Mouse (Mus musculus) hindbrain, embryonic 11.5 days (tissue): ENCODE results near the gene Cldn4. TPM values are rescaled to one million over a fixed set of nuclear protein-coding genes. Genes with fewer than 3 reads are reported as not detected.

Experiments
- ATAC-seq: fragments of 200-750 bp; cut with Nextera tagmentation; 2 replicates; pipeline ENCODE4 v1.8.0; 2017; ENCODE audit warnings: mild to moderate bottlenecking, moderate TSS enrichment, moderate library complexity; ENCODE audit not compliant: low FRiP score
- DNase-seq: peaks from one replicate; pipeline ENCODE4 v3.0.0-alpha.2; 2015; ENCODE audit warnings: low spot score
- H3K27ac ChIP-seq: fragments of 300-500 bp; sonication (generic); 2 replicates; pipeline ENCODE4 v1.5.1; 2014; ENCODE audit warnings: mild to moderate bottlenecking, low read depth, low read length
- H3K27me3 ChIP-seq: fragments of 300-500 bp; sonication (generic); 2 replicates; pipeline ENCODE4 v1.6.1; 2014; ENCODE audit warnings: mild to moderate bottlenecking, low read length, moderate library complexity, mixed read lengths; ENCODE audit not compliant: control insufficient read depth, insufficient read depth
- H3K36me3 ChIP-seq: fragments of 300-500 bp; sonication (generic); 2 replicates; pipeline ENCODE4 v1.6.1; 2014; ENCODE audit warnings: mild to moderate bottlenecking, low read length, moderate library complexity, mixed read lengths; ENCODE audit not compliant: control insufficient read depth, insufficient read depth
- H3K4me1 ChIP-seq: fragments of 300-500 bp; sonication (generic); replicated peaks from 2 replicates; pipeline ENCODE4 v1.6.1; 2014; ENCODE audit warnings: low read length, mixed read lengths; ENCODE audit not compliant: control insufficient read depth, insufficient read depth
- H3K4me2 ChIP-seq: fragments of 300-500 bp; sonication (generic); replicated peaks from 2 replicates; pipeline ENCODE4 v1.6.1; 2014; ENCODE audit warnings: mild to moderate bottlenecking, low read depth, low read length
- H3K4me3 ChIP-seq: fragments of 300-500 bp; sonication (generic); 2 replicates; pipeline ENCODE4 v1.5.1; 2014; ENCODE audit warnings: low read depth, low read length
- H3K9ac ChIP-seq: fragments of 300-500 bp; sonication (generic); 2 replicates; pipeline ENCODE4 v1.6.1; 2014; ENCODE audit warnings: low read depth, low read length
- H3K9me3 ChIP-seq: fragments of 300-500 bp; sonication (generic); 2 replicates; pipeline ENCODE4 v1.6.1; 2016; ENCODE audit warnings: low read length; ENCODE audit not compliant: control insufficient read depth
- WGBS: fragments of 180-500 bp; shearing (Covaris S2); extraction: QIAGEN DNeasy Blood & Tissue Kit; methylation state at CpG from one replicate; pipeline ENCODE4 v1.1.7; 2014; 5-methylcytosine and 5-hydroxymethylcytosine counted together
- polyA plus RNA-seq: library from polyadenylated mRNA; unstranded; fragments of >200 nt; fragmentation: Nextera tagmentation; extraction: Ambion mirVana; gene quantifications from 2 replicates; pipeline ENCODE4 v1.2.1, GENCODE M21; 2014

Cldn4 gene
- polyA plus RNA-seq, 1 experiment from 2014 or later: 10.2 TPM

DNA sequence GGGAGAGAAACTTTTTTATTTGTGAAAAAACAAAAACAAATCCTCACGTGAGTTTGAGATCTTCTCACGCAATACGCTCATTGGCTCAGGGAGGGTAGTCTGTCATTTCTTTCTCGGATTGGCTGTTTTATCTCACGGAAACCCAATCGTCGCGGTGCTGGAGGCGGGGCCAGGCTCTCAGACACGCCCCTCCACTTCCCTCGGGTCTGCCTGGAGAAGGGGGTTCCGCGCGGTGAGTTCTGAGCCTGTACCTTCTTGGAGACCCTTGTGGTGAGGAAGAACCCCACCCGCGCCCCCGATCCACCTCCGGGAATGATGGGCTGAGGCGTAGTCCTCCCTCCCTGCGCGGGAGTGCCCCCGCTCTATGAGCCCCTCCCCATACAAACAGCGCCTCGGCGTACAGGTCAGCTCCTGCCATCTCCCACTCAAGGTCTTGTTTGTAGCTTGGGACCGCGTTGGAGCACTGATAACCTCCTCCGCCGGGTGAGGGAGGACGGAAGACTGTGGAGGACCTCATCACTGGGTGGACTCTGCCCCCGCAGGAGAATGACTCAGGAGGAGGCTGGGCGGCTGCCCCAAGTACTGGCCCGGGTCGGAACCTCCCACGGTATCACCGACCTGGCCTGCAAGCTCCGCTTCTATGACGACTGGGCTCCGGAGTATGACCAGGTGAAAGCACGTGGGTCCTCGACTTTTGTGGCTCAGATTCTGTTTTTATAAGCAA, 14.4 kb downstream of the Cldn4 start, which contains the start of gene Mettl27:
Gene Mettl27 (plus strand): TSS at position 190 of the 724 bp plus-strand sequence.
- peak; percentile 92 for DNase-seq
- ATAC-seq: peak; percentile 93
- H3K9ac ChIP-seq: peak within 1 kb of the TSS; percentile 59
- H3K4me3 ChIP-seq: peak within 1 kb of the TSS; percentile 46
- 2% methylated on average over 41 of the region's 41 CpGs for WGBS
- H3K27ac ChIP-seq: peak within 1 kb of the TSS; percentile 24; the same call in 1 of the 2 replicates
- no peaks in the 10 kb centered on the region for H3K9me3 ChIP-seq
- H3K36me3 ChIP-seq: no peaks in the 10 kb centered on the region
- H3K4me1 ChIP-seq: no peaks in the 10 kb centered on the region
- H3K4me2 ChIP-seq: peak within 1 kb of the TSS; percentile 75
- H3K27me3 ChIP-seq: no peaks in the 10 kb centered on the region

DNA sequence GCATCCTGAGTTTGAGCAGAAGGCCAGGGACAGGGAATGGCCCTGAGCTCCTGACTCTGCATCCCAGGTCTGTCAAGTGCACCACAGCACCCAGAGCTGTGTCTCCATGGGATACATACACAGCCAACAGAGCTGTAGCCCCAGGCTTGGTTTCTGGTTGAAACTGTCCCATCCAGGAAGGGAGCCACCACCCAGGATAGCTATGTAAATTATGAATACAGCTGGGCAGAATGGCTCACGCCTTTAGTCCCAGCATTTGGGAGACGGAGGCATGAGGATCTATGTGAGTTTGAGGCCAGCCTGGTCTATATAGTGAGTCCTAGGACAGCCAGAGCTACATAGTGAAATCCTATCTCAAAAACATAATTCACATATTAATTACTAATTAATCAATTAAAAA, 16.7 kb downstream of the Cldn4 start:
- Histone ChIP-seq H3K4me3 (no peak overlapping the region), H3K27ac (no peak overlapping the region), H3K9me3 (no peaks in the 10 kb centered on the region), H3K27me3 (no peaks in the 10 kb centered on the region), H3K9ac (no peak overlapping the region), H3K4me1 (no peaks in the 10 kb centered on the region), H3K36me3 (no peaks in the 10 kb centered on the region), H3K4me2 (no peak overlapping the region)
- DNase-seq (no peak), ATAC-seq (no peak)
- 87% methylated on average over 2 of the region's 2 CpGs for WGBS

DNA sequence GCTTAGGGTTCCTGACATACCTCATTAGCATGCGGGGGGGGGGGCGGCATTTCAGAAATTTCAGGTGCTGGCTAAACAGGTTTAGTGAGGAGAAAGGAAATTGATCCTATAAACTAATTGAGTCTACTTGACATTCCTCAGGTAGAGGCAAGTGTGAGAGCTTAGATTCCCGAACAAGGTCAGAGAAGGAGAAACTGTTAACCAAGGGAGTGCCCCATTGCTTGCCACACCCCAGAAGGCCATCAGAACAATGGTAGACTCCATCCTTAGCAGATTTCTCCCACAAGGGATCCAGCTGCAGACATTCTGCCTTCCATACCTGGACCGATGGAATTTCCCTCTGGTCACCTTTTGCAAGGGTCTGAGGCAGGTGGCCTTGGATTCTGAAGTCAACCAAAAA, 20.0 kb downstream of the Cldn4 start:
- no peaks in the 10 kb centered on the region for H3K9me3 ChIP-seq
- H3K4me2 ChIP-seq: no peak overlapping the region
- H3K4me1 ChIP-seq: no peaks in the 10 kb centered on the region
- H3K27me3 ChIP-seq: no peaks in the 10 kb centered on the region
- no peak overlapping the region for H3K27ac ChIP-seq
- no peak for DNase-seq
- WGBS: 77% methylated on average over 4 of the region's 4 CpGs
- no peaks in the 10 kb centered on the region for H3K36me3 ChIP-seq
- H3K9ac ChIP-seq: no peak overlapping the region
- no peak for ATAC-seq
- H3K4me3 ChIP-seq: no peak overlapping the region

DNA sequence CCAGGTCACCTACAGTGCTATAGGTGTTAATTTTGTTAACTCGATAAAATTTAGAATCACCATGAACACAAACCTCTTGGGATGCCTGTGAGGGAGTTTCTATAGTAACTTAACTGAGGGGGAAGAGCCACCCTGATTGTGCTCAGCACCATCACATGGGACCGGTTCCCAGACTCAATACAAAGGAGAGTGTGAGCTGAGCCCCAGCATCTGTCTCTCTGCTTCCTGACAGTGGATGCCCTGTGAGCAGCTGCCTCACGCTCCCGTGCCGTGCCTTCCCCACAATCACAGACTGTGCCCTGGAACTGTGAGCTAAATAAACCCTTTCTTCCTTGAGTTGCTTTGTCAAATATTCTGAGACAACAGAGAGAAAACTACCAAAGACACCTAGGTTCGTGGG, 23.6 kb downstream of the Cldn4 start:
- no peak overlapping the region for H3K4me2 ChIP-seq
- H3K4me3 ChIP-seq: no peak overlapping the region
- WGBS: 71% methylated on average over 6 of the region's 6 CpGs
- DNase-seq (no peak), ATAC-seq (no peak)
- no peaks in the 10 kb centered on the region for H3K9me3 ChIP-seq
- H3K9ac ChIP-seq: no peak overlapping the region
- no peaks in the 10 kb centered on the region for H3K27me3 ChIP-seq
- no peaks in the 10 kb centered on the region for H3K4me1 ChIP-seq
- no peak overlapping the region for H3K27ac ChIP-seq
- H3K36me3 ChIP-seq: no peaks in the 10 kb centered on the region

DNA sequence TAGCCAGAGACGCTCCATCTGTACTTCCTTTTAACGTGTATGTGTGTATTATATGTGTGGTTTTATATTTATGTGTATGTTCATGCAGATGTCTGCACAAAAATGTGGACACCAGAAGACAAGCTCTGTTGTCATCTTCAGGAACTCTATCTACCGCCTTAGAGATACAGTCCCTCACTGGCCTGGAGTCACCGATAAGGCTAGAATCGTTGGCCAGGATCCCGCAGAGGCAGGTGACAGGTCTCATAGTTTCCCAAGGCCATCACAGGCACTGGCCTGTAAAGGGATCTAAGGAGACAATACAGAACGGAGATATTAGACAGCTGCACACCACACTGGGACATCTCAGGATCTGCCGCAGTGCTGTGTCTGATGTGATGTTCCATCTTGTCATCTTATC, 25.6 kb downstream of the Cldn4 start:
- Histone ChIP-seq H3K9ac (no peak overlapping the region), H3K9me3 (no peaks in the 10 kb centered on the region), H3K36me3 (no peaks in the 10 kb centered on the region), H3K27me3 (no peaks in the 10 kb centered on the region), H3K4me3 (no peak overlapping the region), H3K4me2 (no peak overlapping the region), H3K4me1 (no peaks in the 10 kb centered on the region), H3K27ac (no peak overlapping the region)
- WGBS: 88% methylated on average over 8 of the region's 8 CpGs
- DNase-seq: no peak
- no peak for ATAC-seq

DNA sequence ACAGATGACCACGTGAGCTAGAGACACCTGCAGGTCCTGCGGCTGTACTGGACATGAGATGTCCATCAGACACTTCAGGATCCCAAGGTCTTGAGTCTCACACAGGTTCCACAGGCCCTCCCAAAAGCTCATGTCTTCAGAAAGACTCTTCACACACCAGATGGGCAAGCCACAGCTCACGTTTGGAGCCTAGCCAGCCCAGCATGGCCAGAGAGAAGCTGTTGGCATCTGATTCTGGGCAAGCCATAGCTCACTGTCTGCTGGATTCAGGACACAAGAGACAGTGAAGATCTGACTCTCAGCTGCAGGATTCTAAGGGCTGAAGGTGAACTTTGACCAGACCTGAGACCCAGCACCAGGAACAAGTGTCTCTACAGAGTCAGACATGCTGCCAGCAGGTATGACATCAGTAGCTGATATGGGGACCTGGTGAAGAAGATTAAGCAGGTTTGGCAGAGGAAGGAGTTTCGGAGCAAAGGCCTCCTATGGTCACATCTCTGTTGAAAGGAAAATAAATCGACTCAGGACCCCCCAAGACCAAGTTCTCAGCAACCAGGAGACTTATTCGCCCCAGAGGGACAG, 26.5 kb downstream of the Cldn4 start:
- H3K27me3 ChIP-seq: no peaks in the 10 kb centered on the region
- DNase-seq: no peak
- H3K9ac ChIP-seq: no peak overlapping the region
- H3K9me3 ChIP-seq: no peaks in the 10 kb centered on the region
- H3K4me1 ChIP-seq: no peaks in the 10 kb centered on the region
- ATAC-seq: no peak
- no peak overlapping the region for H3K4me2 ChIP-seq
- no peak overlapping the region for H3K4me3 ChIP-seq
- no peaks in the 10 kb centered on the region for H3K36me3 ChIP-seq
- WGBS: 72% methylated on average over 6 of the region's 6 CpGs
- no peak overlapping the region for H3K27ac ChIP-seq

DNA sequence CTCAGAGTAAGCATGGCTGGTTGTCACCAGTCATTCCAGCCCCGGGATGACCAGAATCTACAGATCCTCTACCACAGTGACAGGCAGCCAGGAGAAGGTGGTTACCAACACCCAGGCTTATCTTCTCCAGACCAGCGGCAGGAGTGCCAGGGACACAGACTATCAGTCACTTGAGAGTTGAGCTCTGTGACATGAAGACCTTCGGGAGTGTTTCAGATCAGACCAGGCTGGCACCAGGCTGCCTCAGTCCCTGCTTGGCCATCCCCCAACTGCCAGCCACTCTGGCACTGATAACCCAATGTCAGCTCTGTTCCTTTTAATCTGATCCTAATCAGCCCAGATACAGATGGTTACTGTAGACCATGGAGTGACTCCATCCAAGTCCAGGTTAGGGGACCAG, 27.6 kb downstream of the Cldn4 start:
- 92% methylated on average over 3 of the region's 3 CpGs for WGBS

DNA sequence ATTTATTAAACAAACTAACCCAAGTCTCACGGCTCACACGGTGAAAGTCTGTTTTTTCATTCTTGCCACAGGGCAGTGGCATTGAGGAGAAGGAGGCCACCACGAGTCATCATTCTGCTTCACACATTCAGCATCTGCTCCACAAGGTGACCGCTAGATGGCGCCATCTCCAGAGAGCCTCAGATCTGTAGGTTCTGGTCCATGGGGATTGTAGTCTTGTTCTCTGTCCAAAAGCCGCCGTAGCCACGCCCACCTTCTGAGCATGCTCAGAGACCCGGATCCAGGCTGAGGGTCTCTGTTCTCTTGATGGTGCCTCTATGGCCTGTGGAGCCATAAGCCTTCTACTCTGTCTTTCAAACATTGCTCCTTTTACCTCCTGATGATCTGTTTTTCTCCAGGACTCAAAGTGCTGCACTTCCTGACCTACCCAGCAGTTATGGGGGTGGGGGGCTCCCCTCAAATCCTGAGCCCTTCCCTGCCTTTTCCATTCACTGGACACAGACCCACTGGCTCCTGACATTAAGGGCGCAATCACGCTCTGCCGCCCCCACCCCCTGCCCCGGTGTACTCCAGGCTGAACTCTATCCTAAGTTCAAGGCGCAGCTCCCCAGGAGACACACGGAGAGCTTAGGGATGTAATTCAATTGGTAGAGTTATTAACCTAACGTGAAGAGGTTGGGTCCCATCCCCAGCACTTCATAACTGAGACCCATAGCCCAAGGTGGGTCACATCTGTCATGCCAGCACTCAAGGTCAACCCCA, 28.5 kb downstream of the Cldn4 start:
- H3K36me3 ChIP-seq: no peaks in the 10 kb centered on the region
- no peak overlapping the region for H3K4me2 ChIP-seq
- no peak overlapping the region for H3K9ac ChIP-seq
- WGBS: 49% methylated on average over 16 of the region's 16 CpGs
- ATAC-seq (no peak), DNase-seq (peak; percentile 58)
- no peaks in the 10 kb centered on the region for H3K9me3 ChIP-seq
- no peak overlapping the region for H3K4me3 ChIP-seq
- no peaks in the 10 kb centered on the region for H3K4me1 ChIP-seq
- no peak overlapping the region for H3K27ac ChIP-seq
- H3K27me3 ChIP-seq: no peaks in the 10 kb centered on the region

More for the DNA sequence above, 27.6 kb downstream of the Cldn4 start:
- Histone ChIP-seq H3K9me3 (no peaks in the 10 kb centered on the region), H3K27me3 (no peaks in the 10 kb centered on the region), H3K4me2 (no peak overlapping the region), H3K27ac (no peak overlapping the region), H3K36me3 (no peaks in the 10 kb centered on the region), H3K4me1 (no peaks in the 10 kb centered on the region), H3K9ac (no peak overlapping the region), H3K4me3 (no peak overlapping the region)
- no peak for DNase-seq
- ATAC-seq: no peak
